Mouse (Mus musculus): ENCODE results near the gene Gm10719. TPM values are rescaled to one million over a fixed set of nuclear protein-coding genes. Genes with fewer than 3 reads are reported as not detected.
"Not testable (repeated sequence)": the region's sequence is repeated elsewhere in the genome, so short reads cannot be mapped to it uniquely, and the experiment has no call there.

Gm10719 gene
- polyA plus RNA-seq, 1 experiment from 2014 or later = not detected

DNA sequence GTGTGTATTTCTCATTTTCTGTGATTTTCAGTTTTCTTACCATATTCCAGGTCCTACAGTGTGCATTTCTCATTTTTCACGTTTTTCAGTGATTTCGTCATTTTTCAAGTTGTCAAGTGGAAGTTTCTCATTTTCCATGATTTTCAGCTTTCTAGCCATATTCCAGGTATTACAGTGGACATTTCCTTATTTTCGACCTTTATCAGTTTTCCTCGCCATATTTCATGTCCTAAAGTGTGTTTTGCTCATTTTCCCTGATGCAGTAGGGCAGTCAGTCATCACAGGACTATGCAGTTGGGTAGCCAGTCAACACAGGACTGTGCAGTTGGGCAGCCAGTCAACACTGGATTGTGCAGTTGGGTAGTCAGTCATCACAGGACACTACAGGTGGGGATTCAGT is 21.0 kb downstream of the Gm10719 start:
- not testable (repeated sequence) for H3K79me2 ChIP-seq (ENCODE audit: inconsistent target); H3K4me3 ChIP-seq (ENCODE audit: inconsistent target); H3K36me3 ChIP-seq (ENCODE audit: inconsistent target); H3K27ac ChIP-seq
- WGBS (ENCODE audit: missing documents) = 68% methylated on average over 4 of the region's 4 CpGs

Other genes with a start within 250 kb of the Gm10719 start
- gene Gm10722, start 16.5 kb upstream of the Gm10719 start, polyA plus RNA-seq (2018) = not detected in 3 replicates
- gene Gm11168, start 14.1 kb upstream of the Gm10719 start, polyA plus RNA-seq (2018) = not detected in 3 replicates
- not detected in 3 replicates for gene Gm10721, start 4.3 kb upstream of the Gm10719 start, polyA plus RNA-seq (2018)
- not detected in 3 replicates for gene Gm10720, start 1.8 kb upstream of the Gm10719 start, polyA plus RNA-seq (2018)
- gene Gm10718, start 6.1 kb downstream of the Gm10719 start, polyA plus RNA-seq (2018) = not detected in 3 replicates
- not detected in 3 replicates for gene Gm10717, start 8.0 kb downstream of the Gm10719 start, polyA plus RNA-seq (2018)
- not detected in 3 replicates for gene Gm17535, start 17.2 kb downstream of the Gm10719 start, polyA plus RNA-seq (2018)
- gene Gm10715, start 19.5 kb downstream of the Gm10719 start, polyA plus RNA-seq (2018) = not detected in 3 replicates

Measured in macrophage (primary cell).